Mouse (Mus musculus): ENCODE measurements around the gene Ppara. TPM values are rescaled to one million over a fixed set of nuclear protein-coding genes. Genes with fewer than 3 reads are reported as not detected.

Ppara gene
- total RNA-seq, 1 experiment from 2014 or later = not detected

GRCm38 (mm10) chr15:85703858-85704257 is 30.9 kb upstream of the Ppara start:
- ATAC-seq (replicated peaks; ENCODE audit: insufficient number of reproducible peaks, low FRiP score, low TSS enrichment, poor library complexity, severe bottlenecking) = no peak

GRCm38 (mm10) chr15:85704341-85705012 is 30.3 kb upstream of the Ppara start:
- no peak for ATAC-seq (replicated peaks; ENCODE audit: insufficient number of reproducible peaks, low FRiP score, low TSS enrichment, poor library complexity, severe bottlenecking)

DNA sequence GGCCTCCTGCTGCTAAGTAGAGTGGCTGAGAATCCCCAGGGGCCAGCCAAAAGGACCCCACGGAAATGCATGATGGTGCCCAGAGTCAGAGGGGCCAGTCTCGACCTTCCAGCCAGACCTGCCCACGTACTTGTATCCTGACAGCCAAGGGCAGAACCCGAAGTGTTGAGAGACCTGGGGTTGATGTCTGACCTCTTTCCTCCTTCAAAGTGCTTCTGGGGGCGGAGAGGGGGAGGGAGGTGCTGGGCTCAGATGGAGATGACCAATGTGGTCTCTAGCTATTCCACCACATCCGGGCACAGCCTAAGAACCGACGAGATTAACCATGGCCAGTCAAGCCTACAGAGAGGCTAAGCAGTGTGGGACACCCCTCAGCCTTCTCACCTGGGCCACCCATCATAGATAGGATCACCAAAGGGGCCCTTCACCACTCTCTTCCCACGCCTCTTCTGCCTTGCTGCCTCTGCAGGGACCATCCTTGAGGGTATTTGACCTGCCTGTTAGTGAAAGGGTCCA is 29.7 kb upstream of the Ppara start:
- no peak for ATAC-seq (replicated peaks; ENCODE audit: insufficient number of reproducible peaks, low FRiP score, low TSS enrichment, poor library complexity, severe bottlenecking)

GRCm38 (mm10) chr15:85705566-85706332 is 29.0 kb upstream of the Ppara start:
- no peak for ATAC-seq (replicated peaks; ENCODE audit: insufficient number of reproducible peaks, low FRiP score, low TSS enrichment, poor library complexity, severe bottlenecking)

- no peak for ATAC-seq (replicated peaks; ENCODE audit: insufficient number of reproducible peaks, low FRiP score, low TSS enrichment, poor library complexity, severe bottlenecking)
Observed at GRCm38 (mm10) chr15:85706527-85706926, 28.3 kb upstream of the Ppara start.

DNA sequence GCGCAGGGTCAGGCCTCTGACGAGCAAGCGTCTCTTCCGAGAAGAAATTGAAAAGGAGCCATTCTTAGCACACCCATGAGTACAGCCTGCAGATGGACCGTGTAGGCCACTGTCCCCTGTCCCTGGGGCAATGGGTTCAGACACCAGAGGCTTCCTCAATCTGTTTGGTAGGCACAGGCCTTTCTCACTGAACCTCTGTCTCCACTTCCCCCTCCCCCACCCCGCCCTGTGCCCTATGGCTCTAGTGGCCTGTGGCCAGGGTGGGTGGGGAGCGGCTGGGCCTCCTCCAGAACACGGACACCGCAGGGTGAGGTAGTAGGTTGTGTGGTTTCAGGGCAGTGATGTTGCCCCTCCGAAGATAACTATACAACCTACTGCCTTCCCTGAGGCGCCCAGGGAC is 27.8 kb upstream of the Ppara start:
- ATAC-seq (replicated peaks; ENCODE audit: insufficient number of reproducible peaks, low FRiP score, low TSS enrichment, poor library complexity, severe bottlenecking) = no peak

- no peak for ATAC-seq (replicated peaks; ENCODE audit: insufficient number of reproducible peaks, low FRiP score, low TSS enrichment, poor library complexity, severe bottlenecking)
Observed at GRCm38 (mm10) chr15:85707458-85708030, 27.2 kb upstream of the Ppara start.

DNA sequence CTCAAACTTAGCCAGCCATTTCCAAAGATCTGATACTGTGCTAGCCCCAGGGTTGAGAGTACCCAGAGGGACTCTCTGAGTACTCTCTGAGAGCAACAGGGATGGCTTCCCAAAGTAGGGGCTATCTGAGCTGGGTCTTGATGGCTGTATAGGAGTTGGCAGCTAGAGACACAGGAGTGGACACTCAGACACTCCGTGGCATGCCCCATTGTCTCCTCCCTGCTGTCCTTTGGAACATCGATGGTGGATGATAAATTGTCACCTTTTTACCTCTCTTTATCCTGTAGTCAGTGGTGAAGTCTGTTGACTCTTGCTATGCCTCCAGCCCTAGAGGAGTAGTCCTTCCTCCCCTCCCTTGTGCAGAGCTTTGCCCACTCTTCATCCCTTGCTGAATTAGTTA is 26.6 kb upstream of the Ppara start:
- ATAC-seq (replicated peaks; ENCODE audit: insufficient number of reproducible peaks, low FRiP score, low TSS enrichment, poor library complexity, severe bottlenecking) = no peak

DNA sequence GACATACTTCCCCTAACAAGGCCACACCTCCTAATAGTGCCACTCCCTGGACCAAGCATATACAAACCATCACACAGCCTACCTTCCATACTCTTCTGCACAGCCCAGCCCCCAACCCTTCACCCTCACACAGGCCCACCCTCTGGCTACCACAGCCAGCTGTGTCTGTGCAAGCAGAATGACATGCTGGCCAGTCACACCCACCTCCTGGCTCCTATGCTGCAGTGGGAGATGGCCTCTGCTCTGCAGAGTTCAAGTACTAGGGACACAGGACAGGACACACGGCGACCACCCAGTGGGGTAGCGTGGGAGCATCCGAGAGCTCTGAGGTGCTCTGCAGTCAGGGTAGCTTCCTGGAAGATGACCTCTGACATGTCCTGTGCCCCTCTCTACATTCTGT is 25.9 kb upstream of the Ppara start:
- ATAC-seq (replicated peaks; ENCODE audit: insufficient number of reproducible peaks, low FRiP score, low TSS enrichment, poor library complexity, severe bottlenecking) = no peak

DNA sequence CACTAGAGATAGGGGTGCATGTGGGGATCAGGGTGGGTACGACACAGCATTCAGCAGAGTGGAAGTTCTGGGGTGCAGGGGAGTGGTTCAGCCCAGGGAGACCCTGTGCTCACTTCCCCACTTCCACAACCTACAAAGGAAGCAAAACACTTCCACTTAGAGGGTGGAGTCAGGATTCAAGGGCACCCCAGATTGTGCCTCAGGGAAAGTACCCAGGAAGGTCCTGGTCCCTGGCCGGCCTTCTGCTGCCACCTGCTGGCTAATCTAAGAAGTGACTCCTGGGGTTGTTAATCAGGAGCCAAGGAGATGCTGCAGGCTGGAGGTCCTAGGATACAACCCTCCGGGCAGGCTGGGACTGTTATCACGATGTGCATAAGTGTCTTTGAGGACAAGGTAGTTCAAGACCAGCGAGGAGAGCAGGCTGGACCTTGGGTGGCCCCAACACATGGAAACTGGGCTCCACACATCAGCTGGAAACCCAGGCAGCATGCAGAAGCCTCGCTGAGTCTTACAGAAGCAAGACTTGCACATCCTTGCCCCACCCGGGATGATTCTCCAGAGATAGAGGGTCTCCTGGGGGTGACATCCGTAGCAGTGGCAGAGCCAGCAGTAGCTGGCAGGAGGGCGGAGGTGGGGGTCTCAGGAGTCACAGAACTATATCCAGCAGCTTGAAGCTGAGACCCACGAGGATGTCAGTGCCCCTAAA is 25.4 kb upstream of the Ppara start:
- peak; percentile 59 for ATAC-seq (replicated peaks; ENCODE audit: insufficient number of reproducible peaks, low FRiP score, low TSS enrichment, poor library complexity, severe bottlenecking)

- ATAC-seq (replicated peaks; ENCODE audit: insufficient number of reproducible peaks, low FRiP score, low TSS enrichment, poor library complexity, severe bottlenecking) = peak; percentile 70
Observed at GRCm38 (mm10) chr15:85710179-85710578, 24.6 kb upstream of the Ppara start.

DNA sequence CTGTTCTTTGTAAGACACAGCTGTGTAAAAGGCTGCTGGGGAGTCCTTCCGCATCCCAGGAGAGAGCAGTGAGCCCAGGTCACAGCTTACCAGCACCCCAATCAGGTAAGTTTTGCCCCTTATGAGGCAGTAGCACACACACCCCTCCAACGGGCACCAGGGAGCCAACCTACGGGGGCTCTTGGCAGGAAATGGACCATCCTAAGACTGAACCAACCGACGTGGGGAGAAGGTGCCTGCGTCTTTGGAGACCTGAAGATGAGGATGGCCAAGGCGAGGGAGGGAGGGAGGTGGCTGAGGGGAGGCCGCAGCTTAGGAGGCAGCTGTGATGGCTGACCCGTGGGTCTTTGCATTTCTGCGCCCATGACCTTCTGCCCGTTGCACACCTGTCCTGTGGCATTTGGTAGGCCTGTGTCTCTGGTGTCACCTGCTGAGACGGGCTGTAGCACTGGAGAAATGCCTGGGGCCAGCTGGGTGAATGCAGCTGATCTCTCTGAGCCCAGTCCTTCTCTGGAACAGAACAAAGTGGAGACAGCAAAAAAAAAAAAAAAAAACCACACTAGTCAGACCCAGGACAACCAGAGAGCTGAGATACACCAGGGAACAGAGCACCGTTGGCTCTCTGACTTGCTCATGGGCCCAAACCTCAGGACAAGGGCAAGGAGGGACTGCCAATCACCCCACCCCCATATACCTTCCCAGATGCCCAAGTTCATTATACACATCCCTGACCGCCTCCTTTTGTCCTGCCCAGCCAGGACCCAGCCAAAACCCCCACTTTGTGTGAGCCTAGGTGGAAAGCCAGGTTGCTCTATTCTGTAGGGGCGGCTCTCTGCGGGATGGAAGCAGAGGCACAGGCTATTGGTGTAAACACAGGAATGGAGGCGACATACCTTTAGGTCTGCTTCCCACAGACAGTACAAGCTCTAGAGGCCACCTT is 23.9 kb upstream of the Ppara start:
- no peak for ATAC-seq (replicated peaks; ENCODE audit: insufficient number of reproducible peaks, low FRiP score, low TSS enrichment, poor library complexity, severe bottlenecking)

GRCm38 (mm10) chr15:85712565-85713168 is 22.1 kb upstream of the Ppara start:
- no peak for ATAC-seq (replicated peaks; ENCODE audit: insufficient number of reproducible peaks, low FRiP score, low TSS enrichment, poor library complexity, severe bottlenecking)

DNA sequence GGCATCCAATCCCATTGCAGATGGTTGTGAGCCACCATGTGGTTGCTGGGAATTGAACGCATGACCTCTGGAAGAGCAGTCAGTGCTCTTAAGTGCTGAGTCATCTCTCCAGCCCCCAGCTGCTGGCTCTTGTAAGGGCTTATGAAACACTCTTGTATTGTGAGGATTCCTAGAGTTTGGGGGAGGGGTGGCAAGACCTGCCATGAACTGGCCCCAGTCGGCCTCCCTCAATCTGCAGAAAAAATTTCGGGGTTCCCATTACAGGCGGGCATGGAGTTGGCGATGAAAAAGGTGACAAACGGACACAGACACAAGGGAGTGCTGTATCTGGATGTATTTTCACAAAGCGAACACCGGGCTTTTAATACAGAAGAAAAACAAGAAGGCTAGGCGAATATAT is 21.4 kb upstream of the Ppara start:
- ATAC-seq (replicated peaks; ENCODE audit: insufficient number of reproducible peaks, low FRiP score, low TSS enrichment, poor library complexity, severe bottlenecking) = no peak

DNA sequence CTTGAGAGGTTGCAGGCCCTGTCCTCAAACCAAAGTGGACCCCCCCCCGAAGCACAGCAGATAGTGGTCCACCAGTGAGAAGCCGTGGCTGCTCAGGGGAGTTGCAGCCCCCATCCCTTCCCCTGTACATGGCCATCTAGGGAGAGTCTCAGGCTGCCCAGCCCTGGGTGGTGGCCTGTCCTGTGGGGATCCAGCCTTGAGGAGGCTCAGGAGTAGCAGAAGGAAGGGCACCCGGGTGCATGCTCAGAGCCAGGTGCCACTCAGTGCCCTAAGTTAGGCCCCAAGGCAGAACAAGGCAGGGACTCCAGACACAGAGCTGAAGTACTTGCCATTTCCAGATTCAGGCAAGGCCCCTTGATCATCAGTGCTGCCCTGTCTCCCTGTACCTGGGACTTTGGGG is 19.7 kb upstream of the Ppara start:
- no peak for ATAC-seq (replicated peaks; ENCODE audit: insufficient number of reproducible peaks, low FRiP score, low TSS enrichment, poor library complexity, severe bottlenecking)

DNA sequence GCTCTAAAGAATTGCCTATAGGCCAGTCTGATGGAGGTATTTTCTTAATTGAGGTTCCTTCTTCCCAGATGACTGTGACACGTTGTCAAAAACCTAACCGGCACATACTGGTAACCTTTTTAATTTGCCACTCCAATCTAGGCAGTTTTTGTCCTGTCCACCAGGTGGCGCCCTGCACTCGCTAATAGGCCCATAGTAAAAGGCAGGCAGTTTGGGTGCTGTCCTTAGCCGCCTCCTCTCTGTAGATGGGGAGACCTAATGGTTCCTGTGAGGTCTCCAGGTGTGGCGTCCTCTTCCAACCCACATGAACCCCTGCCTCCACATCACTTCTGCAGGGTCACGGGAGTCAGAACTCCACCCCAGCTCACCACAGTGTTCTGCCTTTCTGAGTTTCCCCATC is 18.7 kb upstream of the Ppara start:
- ATAC-seq (replicated peaks; ENCODE audit: insufficient number of reproducible peaks, low FRiP score, low TSS enrichment, poor library complexity, severe bottlenecking) = peak; percentile 74

GRCm38 (mm10) chr15:85716591-85716990 is 18.2 kb upstream of the Ppara start:
- ATAC-seq (replicated peaks; ENCODE audit: insufficient number of reproducible peaks, low FRiP score, low TSS enrichment, poor library complexity, severe bottlenecking) = no peak

DNA sequence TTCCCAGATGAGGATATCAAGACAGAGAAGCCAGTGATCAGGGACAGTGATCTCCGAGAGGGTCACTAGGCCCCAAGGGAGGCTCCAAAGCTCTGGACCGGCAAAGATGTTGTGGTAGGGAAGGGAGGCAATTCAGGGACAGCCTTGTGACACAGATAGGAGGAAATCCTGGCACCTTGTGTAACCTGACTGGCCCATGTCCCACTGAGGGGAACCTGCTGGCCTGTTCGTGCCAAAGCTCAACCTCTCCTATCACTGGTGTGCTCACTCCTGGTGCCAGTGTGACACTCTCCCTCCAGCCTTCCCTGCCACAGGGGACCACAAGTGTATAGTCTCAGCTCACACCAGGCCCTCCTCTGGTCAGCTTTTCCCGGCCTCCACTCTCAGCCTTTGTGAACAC is 17.8 kb upstream of the Ppara start:
- ATAC-seq (replicated peaks; ENCODE audit: insufficient number of reproducible peaks, low FRiP score, low TSS enrichment, poor library complexity, severe bottlenecking) = no peak

All from monocyte, adult 5-6 weeks (primary cell).